Mouse (Mus musculus) neural tube, embryonic 15.5 days (tissue): ENCODE measurements at regions not wholly inside any gene's neighbourhood (a gene's known extent, or its start where the extent isn't known, plus 50 kb on each side); places are given as distances from the start of the nearest gene placed in this dataset.

Experiments
- ATAC-seq: fragments of 200-750 bp; cut with Nextera tagmentation; 2 replicates; pipeline ENCODE4 v1.8.0; 2017; ENCODE audit warnings: mild to moderate bottlenecking, moderate TSS enrichment, moderate library complexity; ENCODE audit not compliant: low FRiP score
- H3K27ac ChIP-seq: fragments of 300-500 bp; sonication (generic); replicated peaks from 2 replicates; pipeline ENCODE4 v1.5.1; 2015; ENCODE audit warnings: mild to moderate bottlenecking, inconsistent platforms
- H3K27me3 ChIP-seq: fragments of 300-500 bp; sonication (generic); replicated peaks from 2 replicates; pipeline ENCODE4 v1.6.1; 2015; ENCODE audit warnings: inconsistent platforms
- H3K36me3 ChIP-seq: fragments of 300-500 bp; sonication (generic); 2 replicates; pipeline ENCODE4 v1.6.1; 2015; ENCODE audit warnings: inconsistent platforms
- H3K4me1 ChIP-seq: fragments of 300-500 bp; sonication (generic); 2 replicates; pipeline ENCODE4 v1.6.1; 2015; ENCODE audit warnings: inconsistent platforms
- H3K4me2 ChIP-seq: fragments of 300-500 bp; sonication (generic); 2 replicates; pipeline ENCODE4 v1.6.1; 2015; ENCODE audit warnings: inconsistent platforms, mild to moderate bottlenecking, moderate library complexity
- H3K4me3 ChIP-seq: fragments of 300-500 bp; sonication (generic); replicated peaks from 2 replicates; pipeline ENCODE4 v1.5.1; 2015; ENCODE audit warnings: mild to moderate bottlenecking, inconsistent platforms
- H3K9ac ChIP-seq: fragments of 300-500 bp; sonication (generic); replicated peaks from 2 replicates; pipeline ENCODE4 v1.6.1; 2015; ENCODE audit warnings: mild to moderate bottlenecking, inconsistent platforms
- H3K9me3 ChIP-seq: fragments of 300-500 bp; sonication (generic); replicated peaks from 2 replicates; pipeline ENCODE4 v1.6.1; 2016; ENCODE audit warnings: inconsistent platforms
- WGBS: fragments of 180-500 bp; shearing (Covaris S2); methylation state at CpG from one replicate; pipeline ENCODE4 v1.1.7; 2015; ENCODE audit warnings: mixed read lengths; 5-methylcytosine and 5-hydroxymethylcytosine counted together

DNA sequence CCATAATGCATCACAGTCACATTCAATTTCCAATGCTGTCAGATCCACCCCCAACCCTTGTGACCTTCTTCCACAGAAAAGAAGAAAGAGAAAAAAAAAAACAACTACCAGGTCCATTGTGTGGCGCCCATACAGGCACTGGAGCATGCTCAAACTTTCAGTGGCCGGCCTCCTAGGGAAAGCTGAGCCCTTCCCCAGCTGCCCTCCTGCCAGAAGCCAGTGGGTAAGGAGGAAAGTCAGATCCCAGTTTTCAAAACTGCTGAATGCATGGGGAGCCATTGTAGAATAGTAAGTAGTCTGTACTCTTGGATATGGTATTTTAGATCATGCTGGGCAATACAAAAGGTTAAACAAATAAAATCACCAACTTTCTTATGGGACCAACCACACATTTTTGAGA lies 325.5 kb upstream of the Fam241a start:
- Histone ChIP-seq H3K4me2 (no peak overlapping the region), H3K4me1 (peaks cover 3% of the 10 kb centered on the region; the same call in 1 of the 2 replicates)

DNA sequence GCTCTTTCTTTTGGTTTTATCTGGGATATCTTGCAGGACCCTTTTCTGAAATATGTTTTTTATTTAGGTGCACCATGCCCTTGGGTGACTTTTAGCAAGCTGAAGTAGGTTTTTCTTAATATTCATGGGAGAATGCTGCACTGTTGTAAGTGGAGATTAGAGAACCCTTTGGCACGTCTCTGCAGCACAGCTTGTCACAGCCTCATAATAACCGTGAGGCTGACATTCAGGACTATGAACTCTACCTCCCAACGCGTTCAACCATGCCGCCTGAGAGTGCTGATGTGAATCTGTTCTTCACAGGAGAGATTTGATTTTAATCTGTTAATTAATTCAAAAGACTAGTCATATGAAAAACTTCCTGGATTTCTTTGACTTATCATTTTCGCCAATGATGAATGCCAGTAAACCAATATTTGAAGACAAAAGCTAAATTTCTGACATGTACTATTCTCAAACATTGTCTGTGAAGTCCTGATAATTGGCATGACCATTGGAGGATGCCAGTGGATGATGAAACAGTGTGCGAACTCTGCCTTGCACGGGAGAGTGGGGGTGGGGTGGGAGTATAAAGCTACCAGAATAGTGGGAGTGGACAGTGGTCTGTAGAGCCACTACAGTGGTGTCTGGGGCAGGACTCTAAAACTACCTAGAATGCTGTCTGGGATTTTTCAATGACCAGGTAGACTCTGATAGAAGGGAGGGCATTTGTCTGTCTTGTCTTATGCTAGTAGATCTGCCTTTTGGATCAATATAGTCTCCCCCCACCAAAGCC lies 324.8 kb upstream of the Fam241a start:
- no peak overlapping the region for H3K9ac ChIP-seq
- H3K27me3 ChIP-seq: 0 out of 2 replicates have a peak, but pooled peaks cover 3% of the 10 kb centered on the region
- peaks cover 3% of the 10 kb centered on the region; the same call in 1 of the 2 replicates for H3K4me1 ChIP-seq
- H3K4me3 ChIP-seq: no peak overlapping the region
- WGBS: 69% methylated on average over 8 of the region's 8 CpGs
- H3K36me3 ChIP-seq: no peaks in the 10 kb centered on the region
- ATAC-seq: no peak
- no peak overlapping the region for H3K27ac ChIP-seq
- no peaks in the 10 kb centered on the region for H3K9me3 ChIP-seq
- H3K4me2 ChIP-seq: no peak overlapping the region

More for the DNA sequence above, 325.5 kb upstream of the Fam241a start:
- Histone ChIP-seq H3K36me3 (no peaks in the 10 kb centered on the region), H3K27me3 (0 out of 2 replicates have a peak, but pooled peaks cover 3% of the 10 kb centered on the region), H3K27ac (no peak overlapping the region), H3K9ac (no peak overlapping the region), H3K4me3 (no peak overlapping the region), H3K9me3 (no peaks in the 10 kb centered on the region)
- no peak for ATAC-seq
- WGBS: 31% methylated on average over 2 of the region's 2 CpGs

DNA sequence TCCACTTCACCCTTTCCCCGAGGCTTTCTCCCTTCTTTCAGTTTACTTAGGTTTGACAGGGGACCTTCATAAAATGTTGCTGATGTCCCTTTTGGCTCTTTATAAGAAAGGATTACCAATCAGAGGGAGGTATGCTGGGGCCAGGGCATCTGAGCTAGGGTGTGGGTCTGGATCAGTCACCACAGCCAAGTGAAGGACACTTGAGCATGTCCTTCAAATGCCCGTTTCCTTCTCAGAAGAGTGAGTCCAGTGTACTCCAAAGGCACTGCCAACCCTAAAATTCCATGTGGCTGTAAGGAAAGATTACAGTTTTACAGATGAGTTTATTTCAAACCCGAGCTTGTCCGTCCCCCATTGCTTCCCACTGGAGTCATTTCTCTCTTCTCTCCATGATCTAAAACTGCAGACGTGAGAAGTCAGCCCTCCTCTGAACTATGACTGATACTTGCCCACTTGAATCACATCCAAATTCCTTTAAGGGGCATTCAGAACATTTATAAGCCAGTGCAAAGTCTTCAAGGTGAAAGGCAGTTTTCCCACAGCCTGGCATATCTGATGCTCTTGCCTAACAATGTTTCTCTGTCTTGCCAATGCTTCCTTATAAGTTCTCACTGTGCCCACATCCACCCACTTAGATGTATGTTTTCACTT lies 321.8 kb upstream of the Fam241a start:
- no peak for ATAC-seq
- Histone ChIP-seq H3K9me3 (no peaks in the 10 kb centered on the region), H3K36me3 (no peaks in the 10 kb centered on the region), H3K4me3 (no peak overlapping the region), H3K27me3 (no peaks in the 10 kb centered on the region), H3K27ac (no peak overlapping the region), H3K4me1 (peaks cover 3% of the 10 kb centered on the region; the same call in 1 of the 2 replicates), H3K4me2 (no peak overlapping the region), H3K9ac (no peak overlapping the region)
- 91% methylated on average over 5 of the region's 5 CpGs for WGBS

DNA sequence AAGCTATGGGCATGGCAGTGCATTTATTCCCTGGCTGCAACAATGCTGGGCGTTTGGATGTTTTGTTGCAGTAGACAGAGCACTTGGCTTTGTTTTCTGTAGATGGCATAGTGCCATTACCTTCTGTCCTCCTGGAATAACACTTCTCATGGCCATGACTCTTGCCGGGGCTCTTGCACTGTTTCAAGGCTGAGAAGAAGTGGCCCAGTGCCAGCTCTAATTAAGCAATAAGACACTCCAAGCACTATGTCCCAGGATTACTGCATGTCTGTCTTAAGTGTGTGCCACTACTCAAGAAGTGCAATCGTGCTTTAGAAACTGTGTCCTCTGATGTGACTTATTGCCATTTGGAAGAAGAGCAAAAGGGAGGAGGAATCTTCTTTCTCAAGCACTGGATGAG lies 316.1 kb upstream of the Fam241a start:
- no peak overlapping the region for H3K9ac ChIP-seq
- no peaks in the 10 kb centered on the region for H3K4me1 ChIP-seq
- no peak overlapping the region for H3K4me2 ChIP-seq
- no peaks in the 10 kb centered on the region for H3K9me3 ChIP-seq
- H3K27me3 ChIP-seq: no peaks in the 10 kb centered on the region
- no peaks in the 10 kb centered on the region for H3K36me3 ChIP-seq
- no peak overlapping the region for H3K27ac ChIP-seq
- ATAC-seq: no peak
- H3K4me3 ChIP-seq: no peak overlapping the region
- WGBS: 39% methylated on average over 3 of the region's 3 CpGs

DNA sequence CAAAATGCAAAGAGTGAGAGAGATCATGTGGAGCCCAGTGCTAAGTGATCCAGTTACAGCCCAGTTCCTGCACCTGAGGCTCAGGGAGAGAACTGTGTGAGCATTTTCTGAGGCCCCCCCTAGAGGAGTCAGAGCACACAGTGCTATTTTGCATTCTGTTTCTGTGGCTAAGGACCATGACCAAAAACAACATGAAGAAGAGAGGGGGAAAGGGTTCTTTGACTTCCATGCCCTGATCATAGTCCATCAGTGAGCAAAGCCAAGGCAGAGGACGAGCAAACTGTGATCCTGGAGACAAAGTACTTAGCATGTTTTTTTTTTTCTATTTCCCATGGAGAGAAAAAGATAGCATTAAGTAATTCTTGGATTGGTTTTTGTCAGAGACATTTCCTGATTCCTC lies 314.5 kb upstream of the Fam241a start:
- Histone ChIP-seq H3K27me3 (no peaks in the 10 kb centered on the region), H3K4me3 (no peak overlapping the region), H3K9ac (no peak overlapping the region), H3K36me3 (no peaks in the 10 kb centered on the region), H3K4me1 (no peaks in the 10 kb centered on the region), H3K9me3 (no peaks in the 10 kb centered on the region), H3K27ac (no peak overlapping the region), H3K4me2 (no peak overlapping the region)
- 69% methylated on average over 1 of the region's 1 CpGs for WGBS
- no peak for ATAC-seq

DNA sequence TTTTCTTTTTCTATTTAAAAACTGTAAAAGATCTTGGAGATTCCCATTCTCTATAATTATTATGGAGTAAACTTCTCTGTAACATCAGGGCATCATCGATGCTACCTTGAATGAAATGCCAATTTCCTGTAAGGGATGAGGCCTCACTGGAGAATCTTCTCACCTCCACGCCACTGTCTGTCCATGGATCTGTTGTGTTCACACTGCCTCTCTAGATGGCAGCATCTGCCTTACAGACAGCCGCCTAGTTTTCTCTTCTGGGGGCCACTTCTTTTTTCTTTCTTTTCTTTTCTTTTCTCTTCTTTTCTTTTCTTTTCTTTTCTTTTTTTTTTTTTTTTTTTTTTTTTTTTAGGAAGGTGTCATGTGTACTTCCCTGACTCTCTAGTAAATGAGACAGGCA lies 310.8 kb upstream of the Fam241a start:
- Histone ChIP-seq H3K9ac (no peak overlapping the region), H3K4me1 (no peaks in the 10 kb centered on the region), H3K9me3 (no peaks in the 10 kb centered on the region), H3K4me3 (no peak overlapping the region), H3K27ac (no peak overlapping the region), H3K4me2 (no peak overlapping the region), H3K27me3 (no peaks in the 10 kb centered on the region), H3K36me3 (no peaks in the 10 kb centered on the region)
- WGBS: 70% methylated on average over 3 of the region's 3 CpGs
- ATAC-seq: no peak

DNA sequence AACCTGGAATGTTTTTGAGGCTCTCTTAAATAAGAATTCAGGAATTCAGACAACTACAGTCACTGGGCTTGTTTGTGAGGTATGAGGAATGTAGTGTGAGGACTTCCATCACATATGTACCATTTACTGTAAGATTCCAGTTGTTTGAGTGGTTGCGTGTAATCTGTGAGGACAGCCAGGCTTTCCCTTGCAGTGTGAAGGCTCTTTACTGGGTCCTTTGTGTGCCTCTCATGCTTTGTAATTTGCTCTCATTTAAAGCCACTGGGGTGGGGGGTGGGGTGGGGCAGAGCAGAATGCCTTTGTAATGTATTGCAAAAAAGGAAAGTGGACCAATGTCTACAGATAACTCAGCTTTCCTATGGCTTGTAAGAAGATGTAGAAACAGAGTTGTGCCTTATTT lies 310.4 kb upstream of the Fam241a start:
- no peaks in the 10 kb centered on the region for H3K27me3 ChIP-seq
- H3K27ac ChIP-seq: no peak overlapping the region
- no peaks in the 10 kb centered on the region for H3K4me1 ChIP-seq
- no peaks in the 10 kb centered on the region for H3K9me3 ChIP-seq
- H3K36me3 ChIP-seq: no peaks in the 10 kb centered on the region
- no peak for ATAC-seq
- H3K4me2 ChIP-seq: no peak overlapping the region
- no peak overlapping the region for H3K4me3 ChIP-seq
- no peak overlapping the region for H3K9ac ChIP-seq
- WGBS: 35% methylated on average over 1 of the region's 1 CpGs

DNA sequence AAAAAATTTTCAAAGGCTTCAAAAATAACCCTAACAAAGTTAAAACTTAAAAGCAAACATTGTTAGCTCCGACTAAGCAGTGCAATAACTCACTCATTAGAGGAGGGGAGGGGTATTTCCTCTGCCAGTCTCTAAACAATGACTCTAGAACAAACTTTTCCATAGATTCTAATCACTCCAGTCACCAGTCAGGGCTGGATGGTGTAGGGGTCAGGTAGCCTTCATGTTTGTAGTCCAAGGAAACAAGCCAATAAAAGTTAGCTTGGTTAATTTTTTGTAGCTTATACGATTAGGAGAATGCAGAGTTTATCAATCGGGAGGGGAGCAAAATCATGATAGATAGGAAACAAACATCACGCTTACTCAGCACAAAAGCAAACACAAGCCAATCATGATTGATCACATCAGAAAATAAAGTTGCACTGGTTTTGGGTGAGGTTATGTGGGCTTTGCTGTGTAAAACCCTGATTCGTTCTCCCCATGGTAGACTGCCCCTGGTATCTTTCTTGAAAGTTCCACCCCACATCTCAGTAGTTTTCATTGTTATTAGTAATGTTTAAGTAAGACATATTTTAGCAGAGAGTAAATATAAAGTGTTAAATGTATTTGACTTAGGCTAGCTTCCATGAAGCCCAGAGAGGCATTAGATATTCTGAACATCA lies 304.6 kb upstream of the Fam241a start:
- no peaks in the 10 kb centered on the region for H3K27me3 ChIP-seq
- H3K9ac ChIP-seq: no peak overlapping the region
- ATAC-seq: no peak
- no peaks in the 10 kb centered on the region for H3K4me1 ChIP-seq
- H3K27ac ChIP-seq: no peak overlapping the region
- no peak overlapping the region for H3K4me2 ChIP-seq
- H3K9me3 ChIP-seq: no peaks in the 10 kb centered on the region
- no peaks in the 10 kb centered on the region for H3K36me3 ChIP-seq
- 83% methylated on average over 5 of the region's 5 CpGs for WGBS
- no peak overlapping the region for H3K4me3 ChIP-seq

DNA sequence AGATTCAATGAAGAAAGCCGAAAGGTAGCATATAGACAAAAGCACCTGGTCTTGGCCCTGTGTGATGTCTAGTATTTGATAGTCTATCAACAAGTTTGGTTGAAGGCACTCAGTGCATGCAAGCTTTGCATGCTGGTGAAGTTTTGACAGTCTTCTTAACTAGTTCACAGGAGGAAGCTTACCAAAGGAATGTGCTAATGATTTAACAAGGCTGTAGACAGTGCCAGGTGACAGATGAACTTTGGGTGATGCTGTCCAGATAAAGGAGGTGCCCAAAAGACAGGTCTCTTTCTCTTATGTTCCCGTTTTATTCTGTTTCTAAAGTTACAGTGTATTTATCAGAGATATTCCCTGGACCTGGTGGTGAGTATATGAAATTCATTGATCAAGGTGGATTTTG lies 303.3 kb upstream of the Fam241a start:
- H3K9ac ChIP-seq: no peak overlapping the region
- no peak for ATAC-seq
- no peaks in the 10 kb centered on the region for H3K9me3 ChIP-seq
- H3K4me2 ChIP-seq: no peak overlapping the region
- WGBS: 88% methylated on average over 2 of the region's 2 CpGs
- H3K4me3 ChIP-seq: no peak overlapping the region
- H3K4me1 ChIP-seq: no peaks in the 10 kb centered on the region
- H3K36me3 ChIP-seq: no peaks in the 10 kb centered on the region
- H3K27ac ChIP-seq: no peak overlapping the region
- H3K27me3 ChIP-seq: no peaks in the 10 kb centered on the region

DNA sequence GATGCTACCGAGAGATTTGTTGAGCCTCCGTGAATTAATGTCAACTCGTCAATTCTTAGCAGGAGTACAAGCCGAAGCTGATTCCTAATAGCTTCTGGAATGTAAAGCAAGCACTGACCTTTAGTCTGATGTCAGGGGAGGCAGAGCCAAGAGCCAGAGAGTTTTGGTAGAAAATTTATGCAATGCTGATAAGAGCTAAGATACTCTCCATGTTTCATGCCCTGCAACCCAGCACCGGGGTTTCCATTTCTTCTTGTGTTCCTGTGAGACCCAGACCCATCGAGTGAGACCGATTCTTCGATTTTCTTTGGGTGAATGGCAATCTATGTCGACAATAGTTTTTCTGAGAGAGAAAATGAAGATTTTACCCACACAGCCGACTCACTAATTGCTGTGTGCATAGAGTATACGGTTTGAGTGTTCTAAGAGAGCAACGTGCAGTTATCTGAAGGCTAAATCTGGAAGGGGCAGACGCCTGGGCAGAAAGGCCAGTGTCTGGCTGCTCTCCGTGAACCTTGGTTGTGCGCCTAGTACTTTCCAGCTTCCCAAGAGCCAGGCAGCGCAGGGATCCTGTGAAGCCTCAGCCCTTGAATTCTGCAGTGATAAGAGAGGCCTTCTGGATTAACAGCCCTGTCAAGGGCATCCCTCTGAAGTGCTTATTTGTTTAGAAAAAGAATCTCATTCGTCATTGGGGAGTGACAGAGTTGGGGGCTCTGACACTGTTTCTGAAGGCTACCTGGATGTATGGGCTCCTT lies 296.1 kb upstream of the Fam241a start:
- Histone ChIP-seq H3K36me3 (no peaks in the 10 kb centered on the region), H3K27me3 (no peaks in the 10 kb centered on the region), H3K4me1 (no peaks in the 10 kb centered on the region), H3K9ac (no peak overlapping the region), H3K9me3 (no peaks in the 10 kb centered on the region), H3K4me3 (no peak overlapping the region), H3K4me2 (no peak overlapping the region), H3K27ac (no peak overlapping the region)
- no peak for ATAC-seq
- WGBS: 79% methylated on average over 17 of the region's 17 CpGs

DNA sequence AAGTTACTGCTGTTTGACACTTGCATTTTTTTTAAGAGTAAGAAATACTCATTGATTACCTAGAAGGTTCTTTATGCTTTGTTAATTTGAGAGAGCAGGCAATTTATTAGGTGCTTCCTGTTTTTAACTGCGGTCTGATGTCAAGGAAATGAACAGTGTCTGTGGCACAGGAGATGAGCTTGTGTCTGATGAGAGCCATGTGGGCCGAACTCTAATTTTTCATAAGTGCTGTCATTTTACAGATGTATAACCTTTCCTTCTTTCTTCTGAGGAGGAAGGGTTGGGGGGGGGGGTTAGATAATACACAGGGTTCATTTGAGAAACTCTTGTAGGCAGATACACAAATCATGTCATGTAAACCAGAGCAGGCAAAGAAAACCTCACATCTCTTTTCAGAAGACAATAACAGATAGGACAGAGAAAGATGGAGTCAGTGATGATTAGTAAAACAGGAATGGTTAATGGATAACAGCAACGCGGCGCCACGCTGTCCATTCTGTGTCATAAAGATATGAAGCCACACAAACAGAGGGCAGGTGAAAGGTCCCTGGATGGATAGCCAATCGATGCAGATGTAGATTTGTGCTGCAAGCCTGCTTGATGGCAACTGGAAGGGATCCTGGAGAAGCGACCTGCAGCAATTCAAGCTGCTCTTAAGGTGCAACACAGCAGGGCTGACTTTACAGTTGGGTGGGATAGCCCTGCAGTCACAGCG lies 291.4 kb upstream of the Fam241a start:
- H3K9me3 ChIP-seq: no peaks in the 10 kb centered on the region
- H3K4me3 ChIP-seq: no peak overlapping the region
- no peaks in the 10 kb centered on the region for H3K36me3 ChIP-seq
- no peak overlapping the region for H3K27ac ChIP-seq
- no peak overlapping the region for H3K4me2 ChIP-seq
- WGBS: 83% methylated on average over 9 of the region's 9 CpGs
- no peak overlapping the region for H3K9ac ChIP-seq
- no peak for ATAC-seq
- no peaks in the 10 kb centered on the region for H3K4me1 ChIP-seq
- H3K27me3 ChIP-seq: no peaks in the 10 kb centered on the region
